Mouse (Mus musculus) kidney, postnatal 0 days (tissue): ENCODE measurements around the gene Capn11. TPM values are rescaled to one million over a fixed set of nuclear protein-coding genes. Genes with fewer than 3 reads are reported as not detected.

ENCODE experiments used
- ATAC-seq: fragments of 200-750 bp; cut with Nextera tagmentation; replicated peaks from 2 replicates; pipeline ENCODE4 v1.8.0; 2017; ENCODE audit warnings: low read depth, moderate number of reproducible peaks, moderate TSS enrichment, moderate library complexity; ENCODE audit not compliant: low FRiP score
- DNase-seq: peaks from one replicate; pipeline ENCODE4 v3.0.0-alpha.2; 2016; ENCODE audit warnings: low spot score
- H3K27ac ChIP-seq: fragments of 300-500 bp; sonication (generic); 2 replicates; pipeline ENCODE4 v1.5.1; 2014; ENCODE audit warnings: mild to moderate bottlenecking
- H3K27me3 ChIP-seq: fragments of 300-500 bp; sonication (generic); 2 replicates; pipeline ENCODE4 v1.6.1; 2014; ENCODE audit warnings: low read length, mixed read lengths; ENCODE audit not compliant: insufficient read depth
- H3K36me3 ChIP-seq: fragments of 300-500 bp; sonication (generic); 2 replicates; pipeline ENCODE4 v1.6.1; 2014; ENCODE audit warnings: low read length, mixed read lengths; ENCODE audit not compliant: insufficient read depth
- H3K4me1 ChIP-seq: fragments of 300-500 bp; sonication (generic); replicated peaks from 2 replicates; pipeline ENCODE4 v1.6.1; 2014; ENCODE audit warnings: antibody characterized with exemption, low read length, mixed read lengths; ENCODE audit not compliant: insufficient read depth
- H3K4me2 ChIP-seq: fragments of 300-500 bp; sonication (generic); 2 replicates; pipeline ENCODE4 v1.6.1; 2014; ENCODE audit warnings: mild to moderate bottlenecking, low read length, moderate library complexity, mixed read lengths
- H3K4me3 ChIP-seq: fragments of 300-500 bp; sonication (generic); replicated peaks from 2 replicates; pipeline ENCODE4 v1.5.1; 2014; ENCODE audit warnings: low read depth, low read length
- H3K9ac ChIP-seq: fragments of 300-500 bp; sonication (generic); 2 replicates; pipeline ENCODE4 v1.6.1; 2014; ENCODE audit warnings: low read depth, low read length
- H3K9me3 ChIP-seq: fragments of 300-500 bp; sonication (generic); replicated peaks from 2 replicates; pipeline ENCODE4 v1.6.1; 2016; ENCODE audit warnings: low read length, inconsistent platforms, mixed read lengths
- CTCF ChIP-seq: IDR thresholded peaks from 2 replicates; pipeline ENCODE4 v1.5.1; 2016; ENCODE audit warnings: antibody characterized with exemption, low read depth, mild to moderate bottlenecking, moderate library complexity
- WGBS: fragments of 180-500 bp; shearing (Covaris S2); extraction: QIAGEN DNeasy Blood & Tissue Kit; methylation state at CpG from one replicate; pipeline ENCODE4 v1.1.7; 2014; 5-methylcytosine and 5-hydroxymethylcytosine counted together
- polyA plus RNA-seq: library from polyadenylated mRNA; unstranded; fragments of >200 nt; fragmentation: Nextera tagmentation; extraction: Ambion mirVana; gene quantifications from 2 replicates; pipeline ENCODE4 v1.2.1, GENCODE M21; 2015

Gene Capn11
- polyA plus RNA-seq, 1 experiment from 2014 or later = not detected

DNA sequence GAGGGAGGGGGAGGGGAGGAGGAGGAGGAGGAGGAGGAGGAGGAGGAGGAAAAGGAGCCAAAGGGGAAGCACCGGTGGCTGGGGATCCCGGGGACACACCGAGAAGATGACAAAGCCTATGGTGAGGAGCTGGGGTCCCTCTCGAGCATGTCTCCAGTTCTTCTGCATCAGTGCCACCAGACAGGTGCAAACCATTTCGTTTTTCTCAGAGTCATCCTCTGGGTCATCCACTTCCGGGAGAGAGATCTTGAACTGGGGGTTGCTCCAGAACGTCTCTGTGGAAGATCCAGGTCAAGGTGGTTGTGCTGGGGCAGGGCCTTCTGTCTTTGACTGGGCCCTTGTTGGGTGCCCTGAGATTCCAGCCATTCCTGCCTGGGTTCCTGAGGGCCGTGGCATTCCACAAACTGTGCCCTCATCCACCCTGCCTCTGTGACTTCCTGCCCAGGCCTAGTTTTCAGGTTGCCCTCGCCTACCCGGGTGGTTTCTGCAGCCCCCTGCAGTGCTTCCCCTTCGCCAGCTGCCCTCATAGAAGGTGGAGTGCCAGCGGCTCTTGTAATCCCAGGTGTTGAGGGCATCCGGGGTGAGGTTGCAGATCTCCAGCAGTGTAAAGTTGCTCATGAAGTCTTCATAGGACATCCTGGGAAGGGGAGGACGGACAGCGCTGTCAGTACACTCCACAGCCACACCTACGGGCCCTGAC is 20.4 kb downstream of the Capn11 start:
- no peak overlapping the region for H3K4me2 ChIP-seq
- ATAC-seq (no peak), DNase-seq (no peak)
- WGBS = 76% methylated on average over 16 of the region's 16 CpGs
- no peaks in the 10 kb centered on the region for H3K27me3 ChIP-seq
- no peak overlapping the region for H3K27ac ChIP-seq
- TF ChIP-seq CTCF = no peak
- no peak overlapping the region for H3K4me3 ChIP-seq
- no peaks in the 10 kb centered on the region for H3K9me3 ChIP-seq
- no peaks in the 10 kb centered on the region for H3K4me1 ChIP-seq
- no peak overlapping the region for H3K9ac ChIP-seq
- H3K36me3 ChIP-seq = no peaks in the 10 kb centered on the region

DNA sequence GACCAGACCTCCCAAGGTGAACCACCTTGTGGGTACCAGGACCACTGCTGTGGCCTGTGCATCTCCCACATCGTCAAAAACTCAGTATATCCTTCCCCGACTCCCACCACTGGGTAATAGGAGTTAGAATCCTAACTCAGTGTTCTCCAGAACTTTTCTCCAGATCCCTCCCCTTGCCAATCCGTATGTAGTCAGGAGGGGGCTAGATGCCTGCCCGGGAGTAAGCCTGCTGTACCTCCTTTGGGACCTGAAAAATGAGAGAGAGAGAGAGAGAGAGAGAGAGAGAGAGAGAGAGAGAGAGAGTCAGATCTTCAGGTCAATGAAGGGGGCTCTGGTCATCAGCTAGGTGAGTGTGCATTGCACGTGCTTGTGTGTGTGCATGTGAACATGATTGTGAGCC is 25.1 kb downstream of the Capn11 start:
- DNase-seq = no peak
- WGBS = 85% methylated on average over 5 of the region's 5 CpGs

DNA sequence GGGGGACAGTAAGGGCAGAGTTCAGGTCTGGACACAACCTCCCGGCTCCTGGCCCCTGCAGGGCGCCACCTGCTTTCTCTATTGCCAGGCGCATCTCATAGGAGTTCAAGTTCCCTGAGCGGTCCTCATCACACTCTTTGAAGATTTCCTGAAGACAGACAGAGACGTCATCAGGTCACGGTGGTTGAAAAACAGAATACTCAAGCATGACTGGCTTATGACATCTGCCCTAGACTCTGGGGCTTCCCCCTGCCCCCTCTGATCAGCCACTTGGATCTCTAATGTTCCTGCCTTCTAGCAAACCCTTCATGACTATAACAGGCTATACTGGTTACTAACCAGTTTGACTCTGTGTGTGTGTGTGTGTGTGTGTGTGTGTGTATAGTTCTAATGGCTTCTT is 27.2 kb downstream of the Capn11 start:
- DNase-seq (no peak), ATAC-seq (no peak)
- Histone ChIP-seq H3K4me3 (no peak overlapping the region), H3K27ac (no peak overlapping the region), H3K4me1 (peaks cover 12% of the 10 kb centered on the region), H3K27me3 (no peaks in the 10 kb centered on the region), H3K9me3 (no peaks in the 10 kb centered on the region), H3K9ac (no peak overlapping the region), H3K4me2 (no peak overlapping the region), H3K36me3 (no peaks in the 10 kb centered on the region)
- TF ChIP-seq CTCF = no peak
- WGBS = 62% methylated on average over 6 of the region's 6 CpGs

More for the DNA sequence above, 25.1 kb downstream of the Capn11 start:
- no peak overlapping the region for H3K4me2 ChIP-seq
- peaks cover 12% of the 10 kb centered on the region for H3K4me1 ChIP-seq
- TF ChIP-seq CTCF = no peak
- no peak overlapping the region for H3K27ac ChIP-seq
- no peak for ATAC-seq
- no peaks in the 10 kb centered on the region for H3K36me3 ChIP-seq
- no peaks in the 10 kb centered on the region for H3K9me3 ChIP-seq
- no peak overlapping the region for H3K4me3 ChIP-seq
- no peaks in the 10 kb centered on the region for H3K27me3 ChIP-seq
- H3K9ac ChIP-seq = no peak overlapping the region

DNA sequence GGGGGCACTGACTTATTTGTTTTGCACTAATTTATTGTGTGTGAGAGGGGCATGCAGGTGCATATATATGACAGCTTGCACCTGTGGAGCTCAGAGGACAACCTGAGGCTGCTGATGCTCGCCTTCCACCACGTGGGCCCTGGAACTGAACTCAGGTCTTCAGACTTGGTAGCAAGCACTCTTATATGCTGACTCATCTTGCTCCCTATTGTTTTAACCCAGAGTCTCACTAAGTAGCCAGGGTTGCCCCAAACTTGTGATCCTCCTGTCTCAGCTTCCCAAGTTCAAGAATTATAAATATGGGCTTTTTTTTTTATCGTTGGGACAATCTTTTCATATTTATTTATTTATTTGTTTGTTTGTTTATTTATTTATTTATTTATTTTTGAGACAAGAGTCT is 28.1 kb downstream of the Capn11 start:
- H3K4me1 ChIP-seq = peaks cover 12% of the 10 kb centered on the region
- no peak for ATAC-seq
- no peaks in the 10 kb centered on the region for H3K36me3 ChIP-seq
- no peak for DNase-seq
- H3K9ac ChIP-seq = 0 out of 2 replicates have a peak overlapping the region, but pooled peaks have one; percentile 53
- no peak for TF ChIP-seq CTCF
- no peaks in the 10 kb centered on the region for H3K27me3 ChIP-seq
- no peak overlapping the region for H3K4me3 ChIP-seq
- WGBS = 55% methylated on average over 3 of the region's 3 CpGs
- no peak overlapping the region for H3K27ac ChIP-seq
- H3K4me2 ChIP-seq = no peak overlapping the region; the same call in 1 of the 2 replicates
- no peaks in the 10 kb centered on the region for H3K9me3 ChIP-seq

DNA sequence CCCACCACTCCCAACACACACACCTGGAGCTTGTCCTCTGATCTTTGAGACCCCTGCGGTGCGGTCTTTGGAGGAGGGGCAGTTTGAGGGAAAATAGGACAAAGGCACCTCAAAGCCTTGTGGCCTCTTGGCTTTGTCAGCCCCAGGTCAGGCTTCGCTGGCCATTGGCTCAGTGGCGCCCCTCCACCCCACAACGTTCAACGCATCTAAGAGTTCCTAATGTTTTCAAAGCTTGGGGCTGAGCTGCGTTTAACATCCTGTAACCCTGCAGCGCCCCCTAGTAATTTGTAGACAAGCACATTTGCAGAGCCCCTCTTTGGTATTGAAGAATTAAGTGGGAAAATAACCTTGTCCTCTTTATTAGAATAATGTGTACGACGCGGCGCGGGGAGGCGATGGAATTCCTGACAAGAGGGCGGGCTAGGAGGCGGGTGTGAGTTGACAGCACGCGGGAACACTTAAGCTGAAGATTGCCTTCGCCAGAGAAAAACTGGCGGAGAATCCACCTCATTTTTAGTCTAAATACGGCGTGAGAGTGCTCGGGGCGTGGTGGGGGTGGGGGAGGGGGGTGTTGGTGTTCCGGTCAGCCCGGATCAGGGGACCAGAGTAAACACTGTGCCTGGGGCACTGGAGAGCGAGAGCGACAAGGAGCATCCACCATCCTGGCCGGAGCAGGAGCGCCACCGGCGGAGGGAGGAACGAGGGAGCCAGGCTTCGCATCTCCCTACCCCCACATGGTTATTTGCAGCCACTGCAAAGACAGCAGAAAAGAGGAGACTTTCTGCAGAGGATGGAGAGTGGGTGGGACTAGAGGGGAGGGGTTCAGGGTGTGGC is 29.0 kb downstream of the Capn11 start:
- Histone ChIP-seq H3K4me3 (peak overlapping the region; percentile 26), H3K27ac (peak overlapping the region; percentile 74), H3K27me3 (no peaks in the 10 kb centered on the region), H3K4me1 (peaks cover 12% of the 10 kb centered on the region), H3K9ac (peak overlapping the region; percentile 53), H3K4me2 (peak overlapping the region; percentile 70), H3K36me3 (no peaks in the 10 kb centered on the region), H3K9me3 (no peaks in the 10 kb centered on the region)
- peak; percentile 76; the same call in 1 of the 2 replicates for ATAC-seq
- peak; percentile 95 for DNase-seq
- peak; percentile 79 for TF ChIP-seq CTCF
- WGBS = 2% methylated on average over 34 of the region's 34 CpGs
